Mouse (Mus musculus) MEL (cell line): ENCODE data around the gene Ptprr. TPM values are rescaled to one million over a fixed set of nuclear protein-coding genes. Genes with fewer than 3 reads are reported as not detected.

Source experiments
- DNase-seq: peaks from one replicate; pipeline ENCODE4 v3.0.0; 2011; ENCODE audit warnings: low read depth, low spot score
- H3K27ac ChIP-seq: 2 replicates; pipeline ENCODE4 v1.5.1; 2012; ENCODE audit warnings: low read depth, mild to moderate bottlenecking, control low read depth, low read length, moderate library complexity; ENCODE audit not compliant: control insufficient read depth
- H3K27me3 ChIP-seq, 2 experiments: fragments of 150-350 bp in 1 of 2; sonication (generic) in 1 of 2; 2 replicates each; pipeline ENCODE4 v1.6.1; 2012; ENCODE audit warnings: low read length in 2 of 2, mild to moderate bottlenecking in 2 of 2, improper control_type of control experiment in 1 of 2, moderate library complexity in 1 of 2; ENCODE audit not compliant: insufficient read depth in 2 of 2, control insufficient read depth in 1 of 2
- H3K36me3 ChIP-seq, 2 experiments: 2 replicates each; pipeline ENCODE4 v1.6.1; 2012 to 2014; ENCODE audit warnings: low read length in 2 of 2, improper control_type of control experiment in 1 of 2, inconsistent platforms in 1 of 2, mild to moderate bottlenecking in 1 of 2; ENCODE audit not compliant: insufficient read depth in 2 of 2, control insufficient read depth in 1 of 2
- H3K4me1 ChIP-seq, 2 experiments: fragments of 150-350 bp in 1 of 2; sonication (generic) in 1 of 2; 2 replicates each; pipeline ENCODE4 v1.6.1; 2012; ENCODE audit warnings: low read length in 2 of 2, improper control_type of control experiment in 1 of 2, mild to moderate bottlenecking in 1 of 2; ENCODE audit not compliant: insufficient read depth in 2 of 2, control insufficient read depth in 1 of 2
- H3K4me3 ChIP-seq, 2 experiments: fragments of 150-350 bp in 1 of 2; sonication (generic) in 1 of 2; 2 replicates each; pipeline ENCODE4 v1.5.1; 2012; ENCODE audit warnings: low read depth in 2 of 2, low read length in 2 of 2, mild to moderate bottlenecking in 2 of 2, moderate library complexity in 2 of 2, control low read depth in 1 of 2, improper control_type of control experiment in 1 of 2; ENCODE audit not compliant: control insufficient read depth in 1 of 2, insufficient read depth in 1 of 2
- H3K79me2 ChIP-seq: 2 replicates; pipeline ENCODE4 v1.6.1; 2012; ENCODE audit warnings: mild to moderate bottlenecking, low read length, moderate library complexity; ENCODE audit not compliant: control insufficient read depth, poor library complexity, insufficient read depth
- H3K9ac ChIP-seq: 2 replicates; pipeline ENCODE4 v1.6.1; 2012; ENCODE audit warnings: low read depth, mild to moderate bottlenecking, control low read depth, low read length, moderate library complexity; ENCODE audit not compliant: control insufficient read depth, poor library complexity, severe bottlenecking
- H3K9me3 ChIP-seq: fragments of 150-350 bp; sonication (generic); replicated peaks from 2 replicates; pipeline ENCODE4 v1.6.1; 2012; ENCODE audit warnings: mild to moderate bottlenecking, low read length, improper control_type of control experiment, moderate library complexity; ENCODE audit not compliant: insufficient read depth
- BHLHE40 ChIP-seq: IDR thresholded peaks from 2 replicates; pipeline ENCODE4 v1.6.1; 2012; ENCODE audit warnings: low read depth, mild to moderate bottlenecking, inconsistent platforms, low read length, improper control_type of control experiment, borderline replicate concordance
- CTCF ChIP-seq, 3 experiments: IDR thresholded peaks in 2 of 3; conservative IDR thresholded peaks in 1 of 3; 2 replicates each; pipeline ENCODE4 v1.5.1; 2011 to 2012; ENCODE audit warnings: low read length in 3 of 3, low read depth in 2 of 3, mild to moderate bottlenecking in 2 of 3, improper control_type of control experiment in 1 of 3, inconsistent platforms in 1 of 3, mixed read lengths in 1 of 3, moderate library complexity in 1 of 3; ENCODE audit not compliant: control insufficient read depth in 1 of 3, insufficient read depth in 1 of 3, poor library complexity in 1 of 3, severe bottlenecking in 1 of 3
- EP300 ChIP-seq, 2 experiments: IDR thresholded peaks; 2 replicates each; pipeline ENCODE4 v1.6.1; 2011; ENCODE audit warnings: improper control_type of control experiment in 2 of 2, low read length in 2 of 2, low read depth in 1 of 2, mild to moderate bottlenecking in 1 of 2
- GATA1 ChIP-seq: IDR thresholded peaks from 2 replicates; pipeline ENCODE4 v1.6.1; 2011; ENCODE audit warnings: low read depth, low read length, improper control_type of control experiment
- HCFC1 ChIP-seq: IDR thresholded peaks from 2 replicates; pipeline ENCODE4 v1.6.1; 2012; ENCODE audit warnings: low read depth, mild to moderate bottlenecking, inconsistent platforms, low read length, improper control_type of control experiment, moderate library complexity
- JUND ChIP-seq: IDR thresholded peaks from 2 replicates; pipeline ENCODE4 v1.6.1; 2011; ENCODE audit warnings: low read depth, mild to moderate bottlenecking, improper control_type of control experiment, low read length
- MAFK ChIP-seq: IDR thresholded peaks from 2 replicates; pipeline ENCODE4 v1.6.1; 2011; ENCODE audit warnings: low read depth, mild to moderate bottlenecking, low read length, improper control_type of control experiment, borderline replicate concordance
- MAZ ChIP-seq: IDR thresholded peaks from 2 replicates; pipeline ENCODE4 v1.6.1; 2012; ENCODE audit warnings: low read depth, mild to moderate bottlenecking, inconsistent platforms, low read length, improper control_type of control experiment
- MEF2A ChIP-seq: IDR thresholded peaks from 2 replicates; pipeline ENCODE4 v1.6.1; 2014; ENCODE audit warnings: low read depth, mild to moderate bottlenecking, inconsistent platforms, low read length, improper control_type of control experiment; ENCODE audit not compliant: poor library complexity, insufficient replicate concordance, severe bottlenecking; ENCODE audit errors: extremely low read depth
- MXI1 ChIP-seq: IDR thresholded peaks from 2 replicates; pipeline ENCODE4 v1.6.1; 2011; ENCODE audit warnings: mild to moderate bottlenecking, low read depth, low read length, improper control_type of control experiment
- MYB ChIP-seq: IDR thresholded peaks from 2 replicates; pipeline ENCODE4 v1.6.1; 2011; ENCODE audit warnings: mild to moderate bottlenecking, low read depth, low read length, improper control_type of control experiment
- MYC ChIP-seq: IDR thresholded peaks from 2 replicates; pipeline ENCODE4 v1.6.1; 2011; ENCODE audit warnings: low read depth, mild to moderate bottlenecking, low read length, improper control_type of control experiment, moderate library complexity
- NELFE ChIP-seq: IDR thresholded peaks from 2 replicates; pipeline ENCODE4 v1.6.1; 2011; ENCODE audit warnings: low read depth, low read length, improper control_type of control experiment
- NRF1 ChIP-seq: IDR thresholded peaks from 2 replicates; pipeline ENCODE4 v1.6.1; 2014; ENCODE audit warnings: low read depth, mild to moderate bottlenecking, inconsistent platforms, low read length, improper control_type of control experiment, moderate library complexity; ENCODE audit not compliant: poor library complexity, insufficient read depth, severe bottlenecking
- POLR2A ChIP-seq, 2 experiments: IDR thresholded peaks; 2 replicates each; pipeline ENCODE4 v1.6.1; 2011 to 2012; ENCODE audit warnings: low read length in 2 of 2, mild to moderate bottlenecking in 2 of 2, control low read depth in 1 of 2, improper control_type of control experiment in 1 of 2, low read depth in 1 of 2, moderate library complexity in 1 of 2; ENCODE audit not compliant: control insufficient read depth in 1 of 2, insufficient read depth in 1 of 2, poor library complexity in 1 of 2
- POLR2AphosphoS5 ChIP-seq: IDR thresholded peaks from 2 replicates; pipeline ENCODE4 v1.6.1; 2012; ENCODE audit warnings: low read depth, borderline replicate concordance, mild to moderate bottlenecking, inconsistent platforms, low read length, moderate library complexity, mixed read lengths
- RAD21 ChIP-seq: IDR thresholded peaks from 2 replicates; pipeline ENCODE4 v1.6.1; 2011; ENCODE audit warnings: mild to moderate bottlenecking, low read depth, low read length, improper control_type of control experiment
- SIN3A ChIP-seq: IDR thresholded peaks from 2 replicates; pipeline ENCODE4 v1.6.1; 2012; ENCODE audit warnings: low read length, improper control_type of control experiment, inconsistent platforms
- SMC3 ChIP-seq: IDR thresholded peaks from 2 replicates; pipeline ENCODE4 v1.6.1; 2011; ENCODE audit warnings: low read depth, low read length, improper control_type of control experiment
- TBP ChIP-seq: IDR thresholded peaks from 2 replicates; pipeline ENCODE4 v1.8.0; 2011; ENCODE audit warnings: low read depth, low read length, improper control_type of control experiment
- USF1 ChIP-seq: IDR thresholded peaks from 2 replicates; pipeline ENCODE4 v1.6.1; 2014; ENCODE audit warnings: low read depth, mild to moderate bottlenecking, inconsistent platforms, low read length, improper control_type of control experiment, moderate library complexity
- USF2 ChIP-seq, 2 experiments: IDR thresholded peaks; 2 replicates each; pipeline ENCODE4 v1.6.1; 2011 to 2012; ENCODE audit warnings: improper control_type of control experiment in 2 of 2, low read length in 2 of 2, borderline replicate concordance in 1 of 2, inconsistent platforms in 1 of 2, low read depth in 1 of 2, mild to moderate bottlenecking in 1 of 2; ENCODE audit not compliant: insufficient read depth in 1 of 2
- ZC3H11A ChIP-seq: IDR thresholded peaks from 2 replicates; pipeline ENCODE4 v1.6.1; 2012; ENCODE audit warnings: low read depth, mild to moderate bottlenecking, inconsistent platforms, low read length, improper control_type of control experiment
- ZKSCAN1 ChIP-seq: IDR thresholded peaks from 2 replicates; pipeline ENCODE4 v1.6.1; 2012; ENCODE audit warnings: low read depth, mild to moderate bottlenecking, inconsistent platforms, low read length, improper control_type of control experiment, moderate library complexity
- ZMIZ1 ChIP-seq: IDR thresholded peaks from 2 replicates; pipeline ENCODE4 v1.6.1; 2012; ENCODE audit warnings: low read depth, mild to moderate bottlenecking, inconsistent platforms, low read length, improper control_type of control experiment, moderate library complexity
- ZNF384 ChIP-seq: IDR thresholded peaks from 2 replicates; pipeline ENCODE4 v1.6.1; 2012; ENCODE audit warnings: low read depth, mild to moderate bottlenecking, inconsistent platforms, low read length, improper control_type of control experiment
- polyA plus RNA-seq, 2 experiments: library from polyadenylated mRNA; stranded (reverse) in 1 of 2; unstranded in 1 of 2; fragments of >175 nt in 1 of 2; fragments of >200 nt in 1 of 2; gene quantifications; 2 replicates each; pipeline versions ENCODE4 v1.2.1 to v1.2.4; 2012; ENCODE audit warnings: low replicate concordance in 2 of 2, low read depth in 1 of 2; ENCODE audit not compliant: insufficient read length in 2 of 2, insufficient read depth in 1 of 2, missing spikeins in 1 of 2
- total RNA-seq: library from RNA; depleted of rRNA; stranded (reverse); fragments of 300-350 nt; gene quantifications from 2 replicates; pipeline ENCODE4 v1.2.3, GENCODE M21; 2012

The Ptprr gene
- total and polyA plus RNA-seq, 3 experiments: not detected

DNA sequence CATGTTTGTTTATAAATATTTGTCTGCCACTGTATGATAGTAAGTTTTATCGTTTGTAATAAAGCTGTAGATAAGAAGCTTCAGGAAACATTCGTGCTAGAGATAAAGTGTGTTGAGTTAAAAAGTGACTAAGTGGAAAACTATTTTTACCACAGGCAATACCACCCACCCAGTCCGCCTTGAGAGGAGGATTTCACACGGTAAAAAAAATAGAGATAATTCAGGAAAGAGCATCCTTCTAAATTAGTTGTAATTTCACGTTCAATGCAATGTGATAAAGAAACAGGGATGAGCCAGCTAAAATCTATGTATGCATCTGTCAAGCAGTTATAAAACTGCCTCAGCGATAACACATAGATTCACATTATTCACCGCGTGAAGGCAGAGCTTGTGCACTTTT is 99.0 kb downstream of the Ptprr start:
- H3K4me1 ChIP-seq: no peaks in the 10 kb centered on the region

DNA sequence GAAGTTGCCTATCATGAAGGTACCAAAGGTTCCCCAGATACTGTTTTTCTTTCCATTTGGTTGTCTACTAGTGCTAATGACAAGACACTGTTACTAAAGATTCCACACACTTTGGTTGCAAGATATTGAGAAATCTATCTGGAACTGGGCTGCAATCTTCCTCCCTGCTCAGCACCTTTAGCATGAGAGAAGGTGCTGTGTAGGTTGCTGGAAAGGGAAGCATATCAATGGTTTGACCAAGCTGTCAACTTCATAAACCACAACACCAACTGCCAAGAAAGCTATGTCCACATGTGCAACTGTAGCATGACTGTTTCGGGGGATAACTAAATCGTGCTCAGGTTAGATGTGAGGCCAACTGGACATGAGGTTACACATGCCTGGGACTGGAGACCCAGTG is 103.5 kb downstream of the Ptprr start:
- H3K4me3 ChIP-seq: no peak overlapping the region
- no peak overlapping the region for H3K27ac ChIP-seq
- DNase-seq: no peak
- no peaks in the 10 kb centered on the region for H3K27me3 ChIP-seq
- H3K79me2 ChIP-seq: no peaks in the 10 kb centered on the region
- H3K9ac ChIP-seq: no peak overlapping the region
- no peaks in the 10 kb centered on the region for H3K4me1 ChIP-seq
- H3K36me3 ChIP-seq: no peaks in the 10 kb centered on the region
- TF ChIP-seq ZMIZ1 (no peak), ZC3H11A (no peak), SMC3 (no peak), MEF2A (no peak), GATA1 (no peak), POLR2AphosphoS5 (no peak), BHLHE40 (no peak), SIN3A (no peak), HCFC1 (no peak), USF1 (no peak), JUND (no peak), NELFE (no peak), MYB (no peak), RAD21 (no peak), ZKSCAN1 (no peak), TBP (no peak), ZNF384 (no peak), MAZ (no peak), EP300 (IDR thresholded peaks at IDR 0.05; ENCODE audit: low read depth in 1 of 2, low read length in 2 of 2) (no peak)
- H3K9me3 ChIP-seq: no peaks in the 10 kb centered on the region

More for the DNA sequence above, 99.0 kb downstream of the Ptprr start:
- Histone ChIP-seq H3K27me3 (no peaks in the 10 kb centered on the region), H3K4me3 (no peak overlapping the region), H3K36me3 (no peaks in the 10 kb centered on the region), H3K9me3 (no peaks in the 10 kb centered on the region), H3K27ac (no peak overlapping the region), H3K79me2 (no peaks in the 10 kb centered on the region), H3K9ac (no peak overlapping the region)
- DNase-seq: no peak
- no peak for TF ChIP-seq POLR2A (IDR thresholded peaks at IDR 0.05; ENCODE audit: control insufficient read depth in 1 of 2, insufficient read depth in 1 of 2, low read depth in 1 of 2, low read length in 2 of 2, poor library complexity in 1 of 2)
- no peak for TF ChIP-seq GATA1
- no peak for TF ChIP-seq USF1
- no peak for TF ChIP-seq MXI1
- TF ChIP-seq MAFK: no peak
- no peak for TF ChIP-seq SIN3A
- no peak for TF ChIP-seq POLR2AphosphoS5
- no peak for TF ChIP-seq USF2 (IDR thresholded peaks at IDR 0.05; ENCODE audit: borderline replicate concordance in 1 of 2, insufficient read depth in 1 of 2, low read depth in 1 of 2, low read length in 2 of 2)
- TF ChIP-seq MYC: no peak
- no peak for TF ChIP-seq CTCF (IDR thresholded peaks at IDR 0.05 in 2 of 3, conservative IDR thresholded peaks at IDR 0.05 in 1 of 3; ENCODE audit: control insufficient read depth in 1 of 3, insufficient read depth in 1 of 3, low read depth in 2 of 3, low read length in 3 of 3, poor library complexity in 1 of 3, severe bottlenecking in 1 of 3)
- TF ChIP-seq NRF1: no peak
- no peak for TF ChIP-seq ZNF384
- no peak for TF ChIP-seq MEF2A
- no peak for TF ChIP-seq ZMIZ1
